Mouse (Mus musculus) kidney, embryonic 14.5 days (tissue): Measurements from ENCODE around the gene Aldh3b2. TPM values are rescaled to one million over a fixed set of nuclear protein-coding genes. Genes with fewer than 3 reads are reported as not detected.
A peak's percentile ranks its signal among the peaks of the same experiment; 100 is the strongest.

Source experiments
- ATAC-seq: fragments of 200-750 bp; cut with Nextera tagmentation; 2 replicates; pipeline ENCODE4 v1.8.0; 2017; ENCODE audit warnings: moderate number of reproducible peaks, mild to moderate bottlenecking, moderate TSS enrichment, moderate library complexity; ENCODE audit not compliant: low FRiP score, low TSS enrichment
- H3K27ac ChIP-seq: fragments of 300-500 bp; sonication (generic); 2 replicates; pipeline ENCODE4 v1.5.1; 2014; ENCODE audit warnings: low read depth, mild to moderate bottlenecking, low read length, moderate library complexity, mixed read lengths
- H3K27me3 ChIP-seq: fragments of 300-500 bp; sonication (generic); 2 replicates; pipeline ENCODE4 v1.6.1; 2014; ENCODE audit warnings: mild to moderate bottlenecking, low read length; ENCODE audit not compliant: control insufficient read depth, insufficient read depth
- H3K36me3 ChIP-seq: fragments of 300-500 bp; sonication (generic); 2 replicates; pipeline ENCODE4 v1.6.1; 2014; ENCODE audit warnings: low read length, mixed read lengths; ENCODE audit not compliant: control insufficient read depth, insufficient read depth
- H3K4me1 ChIP-seq: fragments of 300-500 bp; sonication (generic); 2 replicates; pipeline ENCODE4 v1.6.1; 2014; ENCODE audit warnings: low read length, mixed read lengths; ENCODE audit not compliant: control insufficient read depth, insufficient read depth
- H3K4me2 ChIP-seq: fragments of 300-500 bp; sonication (generic); replicated peaks from 2 replicates; pipeline ENCODE4 v1.6.1; 2014; ENCODE audit warnings: low read depth, mild to moderate bottlenecking, low read length
- H3K4me3 ChIP-seq: fragments of 300-500 bp; sonication (generic); 2 replicates; pipeline ENCODE4 v1.5.1; 2014; ENCODE audit warnings: mild to moderate bottlenecking, low read length
- H3K9ac ChIP-seq: fragments of 300-500 bp; sonication (generic); 2 replicates; pipeline ENCODE4 v1.6.1; 2014; ENCODE audit warnings: low read depth, mild to moderate bottlenecking, low read length, moderate library complexity
- H3K9me3 ChIP-seq: fragments of 300-500 bp; sonication (generic); 2 replicates; pipeline ENCODE4 v1.6.1; 2016; ENCODE audit warnings: low read length; ENCODE audit not compliant: control insufficient read depth
- WGBS: fragments of 180-500 bp; shearing (Covaris S2); extraction: QIAGEN DNeasy Blood & Tissue Kit; methylation state at CpG from one replicate; pipeline ENCODE4 v1.1.7; 2014; 5-methylcytosine and 5-hydroxymethylcytosine counted together
- polyA plus RNA-seq: library from polyadenylated mRNA; unstranded; fragments of >200 nt; fragmentation: Nextera tagmentation; extraction: Ambion mirVana; gene quantifications from 2 replicates; pipeline ENCODE4 v1.2.1, GENCODE M21; 2014

Aldh3b2 gene
- polyA plus RNA-seq, 1 experiment from 2014 or later, result 1.3 TPM

DNA sequence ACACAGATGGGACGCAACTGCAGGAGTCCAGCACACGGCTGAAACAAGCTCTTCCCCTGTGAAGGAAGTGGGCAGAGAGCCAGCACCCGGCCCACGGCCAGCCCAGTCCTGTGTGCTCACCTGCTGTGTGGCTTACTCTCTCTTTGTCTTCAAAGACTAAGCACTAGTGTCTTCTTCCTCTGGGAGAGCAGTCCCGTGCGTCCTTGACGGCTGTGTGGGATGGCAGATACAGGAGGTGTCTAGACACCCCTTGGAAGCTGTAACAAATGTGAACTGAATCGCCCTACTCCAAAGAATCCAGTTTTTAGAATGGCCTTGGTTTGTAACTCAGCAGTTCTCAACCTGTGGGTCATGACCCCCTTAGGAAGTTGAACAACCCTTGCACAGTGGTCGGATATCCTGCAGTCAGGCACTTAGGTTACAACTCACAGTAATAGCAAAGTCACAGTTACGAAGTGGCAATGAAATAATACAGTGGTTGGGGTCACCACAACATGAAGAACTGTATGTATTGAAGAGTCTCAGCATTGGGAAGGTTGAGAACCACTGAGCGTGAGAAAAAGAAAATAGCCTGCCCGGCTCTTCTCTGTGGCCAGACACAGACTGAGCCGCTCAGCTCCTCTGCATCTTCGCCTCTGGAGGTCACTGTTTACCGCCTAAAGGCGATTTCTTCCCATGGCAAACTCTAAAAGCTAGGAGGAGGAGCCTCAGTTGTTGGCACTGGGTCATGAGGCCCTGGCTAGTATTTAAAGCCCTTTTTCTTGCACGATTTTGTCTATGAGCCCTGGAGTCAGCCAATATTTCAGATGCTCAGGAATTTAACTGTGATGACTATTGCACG is 46.8 kb downstream of the Aldh3b2 start:
- Histone ChIP-seq H3K9me3 (no peaks in the 10 kb centered on the region), H3K4me3 (no peak overlapping the region), H3K27me3 (no peaks in the 10 kb centered on the region), H3K9ac (0 out of 2 replicates have a peak overlapping the region, but pooled peaks have one; percentile 7), H3K36me3 (no peaks in the 10 kb centered on the region), H3K4me2 (no peak overlapping the region), H3K27ac (no peak overlapping the region), H3K4me1 (no peaks in the 10 kb centered on the region)
- ATAC-seq, result peak; percentile 86
- 35% methylated on average over 18 of the region's 18 CpGs for WGBS

DNA sequence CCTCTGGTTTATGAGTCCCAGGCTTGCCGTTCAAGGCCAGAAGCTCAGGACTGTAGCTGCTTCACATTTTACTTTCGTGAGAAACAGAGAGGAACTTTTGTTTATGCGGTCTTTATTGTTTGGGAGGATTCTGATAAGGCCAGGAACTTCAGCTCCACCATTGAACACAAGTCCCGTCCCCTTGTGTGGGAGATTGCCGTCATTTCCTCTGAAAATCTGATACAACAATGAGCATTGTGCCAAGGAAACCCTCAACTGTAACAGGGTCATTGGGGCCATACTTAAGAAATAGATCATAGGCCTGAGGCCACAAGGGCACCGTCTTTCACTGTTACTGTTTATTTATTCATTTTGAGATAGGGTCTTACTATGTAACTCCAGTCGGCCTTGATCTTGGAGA is 51.1 kb downstream of the Aldh3b2 start:
- no peaks in the 10 kb centered on the region for H3K27me3 ChIP-seq
- no peak overlapping the region for H3K27ac ChIP-seq
- ATAC-seq, result no peak
- H3K36me3 ChIP-seq, result no peaks in the 10 kb centered on the region
- no peak overlapping the region for H3K4me2 ChIP-seq
- no peaks in the 10 kb centered on the region for H3K4me1 ChIP-seq
- H3K9ac ChIP-seq, result no peak overlapping the region
- 64% methylated on average over 7 of the region's 7 CpGs for WGBS
- H3K9me3 ChIP-seq, result no peaks in the 10 kb centered on the region
- no peak overlapping the region for H3K4me3 ChIP-seq

DNA sequence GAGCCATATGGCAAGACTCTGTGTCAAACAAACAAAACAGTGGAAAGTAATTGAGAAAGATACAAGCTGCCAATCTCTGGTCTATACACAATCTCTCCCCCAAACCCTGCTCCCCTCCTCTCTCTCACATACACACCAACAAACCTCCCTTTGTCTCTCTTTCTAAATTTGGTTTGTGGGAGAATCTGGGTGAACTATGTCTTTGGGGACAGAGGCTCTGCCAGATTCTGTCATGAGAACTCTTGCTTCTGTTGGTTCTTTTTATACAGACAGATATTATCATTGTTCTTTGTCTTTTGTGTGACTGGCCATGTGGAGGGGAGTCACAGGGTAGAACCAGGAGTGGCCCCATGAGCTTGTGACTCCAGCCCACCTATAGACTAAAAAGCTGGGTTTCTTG is 55.4 kb downstream of the Aldh3b2 start:
- H3K4me1 ChIP-seq, result no peaks in the 10 kb centered on the region
- no peaks in the 10 kb centered on the region for H3K27me3 ChIP-seq
- H3K4me3 ChIP-seq, result no peak overlapping the region
- no peak overlapping the region for H3K27ac ChIP-seq
- no peak for ATAC-seq
- no peak overlapping the region for H3K9ac ChIP-seq
- no peaks in the 10 kb centered on the region for H3K9me3 ChIP-seq
- H3K36me3 ChIP-seq, result no peaks in the 10 kb centered on the region
- H3K4me2 ChIP-seq, result no peak overlapping the region

Other genes with a start within 250 kb of the Aldh3b2 start
- 20.2 and 41.7 TPM in 2 replicates for gene Kmt5b, start 204.9 kb upstream of the Aldh3b2 start, polyA plus RNA-seq
- gene Chka, start 120.6 kb upstream of the Aldh3b2 start, polyA plus RNA-seq, result 46.8 and 62.6 TPM in 2 replicates
- 26.2 and 35.0 TPM in 2 replicates for gene Tcirg1, start 65.2 kb upstream of the Aldh3b2 start, polyA plus RNA-seq
- 397 and 412 TPM in 2 replicates for gene Ndufs8, start 59.6 kb upstream of the Aldh3b2 start, polyA plus RNA-seq
- 2.8 and 3.0 TPM in 2 replicates for gene Aldh3b1, start 42.5 kb upstream of the Aldh3b2 start, polyA plus RNA-seq
- 7.0 and 12.4 TPM in 2 replicates for gene Unc93b1, start 37.1 kb upstream of the Aldh3b2 start, polyA plus RNA-seq
- not detected in 2 replicates for gene Aldh3b3, start 13.7 kb upstream of the Aldh3b2 start, polyA plus RNA-seq
- 22.4 and 26.3 TPM in 2 replicates for gene Acy3, start 14.2 kb downstream of the Aldh3b2 start, polyA plus RNA-seq
- 0.74 and 1.1 TPM in 2 replicates for gene Tbx10, start 20.4 kb downstream of the Aldh3b2 start, polyA plus RNA-seq
- gene Nudt8, start 28.3 kb downstream of the Aldh3b2 start, polyA plus RNA-seq, result 37.6 and 38.5 TPM in 2 replicates
- gene Gm49405, start 28.3 kb downstream of the Aldh3b2 start, polyA plus RNA-seq, result 2.5 and 2.7 TPM in 2 replicates
- gene Doc2g, start 31.0 kb downstream of the Aldh3b2 start, polyA plus RNA-seq, result 4.5 and 5.8 TPM in 2 replicates
- gene Ndufv1, start 40.5 kb downstream of the Aldh3b2 start, polyA plus RNA-seq, result 214 and 223 TPM in 2 replicates
- gene Gstp1, start 65.7 kb downstream of the Aldh3b2 start, polyA plus RNA-seq, result 518 and 527 TPM in 2 replicates
- gene Gstp2, start 73.7 kb downstream of the Aldh3b2 start, polyA plus RNA-seq, result 1.4 and 5.3 TPM in 2 replicates
- 0.34 TPM in 1 of 2 replicates, not detected in the other for gene Gstp3, start 87.2 kb downstream of the Aldh3b2 start, polyA plus RNA-seq
- not detected in 2 replicates for gene Cabp2, start 109.2 kb downstream of the Aldh3b2 start, polyA plus RNA-seq
- gene Cdk2ap2, start 124.9 kb downstream of the Aldh3b2 start, polyA plus RNA-seq, result 116 and 121 TPM in 2 replicates
- 14.0 and 15.8 TPM in 2 replicates for gene Pitpnm1, start 127.7 kb downstream of the Aldh3b2 start, polyA plus RNA-seq
- gene Aip, start 153.5 kb downstream of the Aldh3b2 start, polyA plus RNA-seq, result 92.0 and 97.5 TPM in 2 replicates
- not detected in 2 replicates for gene Gpr152, start 167.5 kb downstream of the Aldh3b2 start, polyA plus RNA-seq
- gene Cabp4, start 171.7 kb downstream of the Aldh3b2 start, polyA plus RNA-seq, result 0.06 and 0.09 TPM in 2 replicates
- gene Coro1b, start 176.3 kb downstream of the Aldh3b2 start, polyA plus RNA-seq, result 132 and 156 TPM in 2 replicates
- gene Ptprcap, start 181.3 kb downstream of the Aldh3b2 start, polyA plus RNA-seq, result 0.57 and 0.80 TPM in 2 replicates
- gene Rps6kb2, start 191.0 kb downstream of the Aldh3b2 start, polyA plus RNA-seq, result 33.4 and 42.0 TPM in 2 replicates
- gene Carns1, start 203.2 kb downstream of the Aldh3b2 start, polyA plus RNA-seq, result 1.7 and 1.9 TPM in 2 replicates
- 2.7 and 3.2 TPM in 2 replicates for gene Tbc1d10c, start 219.0 kb downstream of the Aldh3b2 start, polyA plus RNA-seq
- gene Ppp1ca, start 219.7 kb downstream of the Aldh3b2 start, polyA plus RNA-seq, result 987 and 1,041 TPM in 2 replicates
- gene Rad9a, start 229.3 kb downstream of the Aldh3b2 start, polyA plus RNA-seq, result 34.7 and 39.5 TPM in 2 replicates
- gene Clcf1, start 241.9 kb downstream of the Aldh3b2 start, polyA plus RNA-seq, result 5.7 and 5.9 TPM in 2 replicates
- gene AC109138.7, start 242.0 kb downstream of the Aldh3b2 start, polyA plus RNA-seq, result not detected in 2 replicates